Mouse (Mus musculus) activated CD4-positive, CD25-positive, alpha-beta regulatory T cell, adult 9 weeks (primary cell): ENCODE results near the gene Ankrd28. TPM values are rescaled to one million over a fixed set of nuclear protein-coding genes. Genes with fewer than 3 reads are reported as not detected.

Source experiments
- polyA plus RNA-seq: library from polyadenylated mRNA; unstranded; fragments of 100-300 nt; shearing (Covaris generic); gene quantifications from one replicate; pipeline ENCODE4 v1.2.1, GENCODE M21; 2017

Gene Ankrd28
- polyA plus RNA-seq: 7.3 TPM

DNA sequence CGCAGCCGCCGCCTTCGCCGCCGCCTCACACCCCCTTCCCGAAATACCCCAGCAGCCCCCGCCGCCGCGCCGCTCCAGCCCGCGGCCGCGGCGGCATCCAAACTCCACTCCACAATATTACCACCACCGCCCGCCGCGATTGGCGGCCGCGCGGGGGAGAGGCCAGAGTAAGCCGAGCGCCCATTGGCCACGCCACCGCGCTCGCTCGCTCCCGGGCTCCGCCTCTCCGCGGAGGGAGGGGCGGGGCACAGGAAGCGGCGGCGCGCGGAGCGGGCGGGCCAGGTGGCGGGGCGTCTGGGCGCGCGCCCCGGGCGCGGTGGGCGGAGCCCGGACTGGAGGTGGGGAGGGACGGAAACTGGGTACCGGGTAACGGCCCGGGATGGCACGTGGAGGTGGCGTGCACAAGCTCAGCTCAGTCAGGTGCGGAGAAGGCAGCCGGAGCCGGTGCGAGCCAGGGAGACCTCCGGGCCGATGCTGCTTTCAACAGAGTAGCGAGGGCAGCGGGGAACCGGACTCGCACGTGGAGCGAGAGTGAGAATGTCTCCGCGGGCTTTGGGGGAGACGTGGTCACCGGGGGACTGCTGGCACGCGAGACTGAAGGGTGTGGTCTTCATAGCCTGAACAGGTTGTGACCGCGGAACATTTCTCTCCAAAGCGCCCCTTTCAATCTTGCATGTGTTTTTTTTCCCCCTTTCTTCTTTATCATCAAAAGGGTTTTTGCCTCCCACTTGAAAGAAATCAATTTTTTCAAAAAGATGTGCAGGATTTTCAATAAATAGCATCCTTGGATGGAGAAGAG, at the start of gene Ankrd28:
TSS of gene Ankrd28 (minus strand) at position 81 of the 799 bp plus-strand sequence.

Other genes starting within 250 kb of the Ankrd28 start
- gene Colq, start 239.3 kb downstream of the Ankrd28 start, polyA plus RNA-seq: 18.3 TPM
- gene Gm49387, start 189.8 kb downstream of the Ankrd28 start, polyA plus RNA-seq: 0.27 TPM
- 31.3 TPM for gene Btd, start 189.6 kb downstream of the Ankrd28 start, polyA plus RNA-seq
- 34.8 TPM for gene Hacl1, start 189.4 kb downstream of the Ankrd28 start, polyA plus RNA-seq
- not detected for gene Galnt15, start 198.3 kb upstream of the Ankrd28 start, polyA plus RNA-seq